Mouse (Mus musculus) megakaryocyte, embryonic 14.5 days (primary cell): ENCODE measurements around the gene Asap3.

Source experiments
- FLI1 ChIP-seq: IDR thresholded peaks from 2 replicates; pipeline ENCODE4 v1.6.1; 2012; ENCODE audit warnings: low read length, inconsistent platforms, mixed read lengths
- GATA1 ChIP-seq: IDR thresholded peaks from 3 replicates; pipeline ENCODE4 v1.6.1; 2012; ENCODE audit warnings: mixed read lengths, low read length, inconsistent platforms, borderline replicate concordance

GRCm38 (mm10) chr4:136198846-136199245 is 7.3 kb upstream of the Asap3 start:
- TF ChIP-seq GATA1 (no peak), FLI1 (no peak)
